Mouse (Mus musculus) forebrain, embryonic 13.5 days (tissue): ENCODE results near the gene Fam76b. TPM values are rescaled to one million over a fixed set of nuclear protein-coding genes. Genes with fewer than 3 reads are reported as not detected.
"Not testable (repeated sequence)": the region's sequence is repeated elsewhere in the genome, so short reads cannot be mapped to it uniquely, and the experiment has no call there.

ENCODE experiments used
- ATAC-seq: fragments of 200-750 bp; cut with Nextera tagmentation; 2 replicates; pipeline ENCODE4 v1.8.0; 2017
- H3K27ac ChIP-seq: fragments of 300-500 bp; sonication (generic); 2 replicates; pipeline ENCODE4 v1.5.1; 2015; ENCODE audit warnings: inconsistent platforms, mild to moderate bottlenecking, moderate library complexity
- H3K27me3 ChIP-seq: fragments of 300-500 bp; sonication (generic); 2 replicates; pipeline ENCODE4 v1.6.1; 2015; ENCODE audit warnings: mild to moderate bottlenecking, inconsistent platforms
- H3K36me3 ChIP-seq: fragments of 300-500 bp; sonication (generic); 2 replicates; pipeline ENCODE4 v1.6.1; 2015; ENCODE audit warnings: mild to moderate bottlenecking, inconsistent platforms; ENCODE audit not compliant: poor library complexity, severe bottlenecking
- H3K4me1 ChIP-seq: fragments of 300-500 bp; sonication (generic); 2 replicates; pipeline ENCODE4 v1.6.1; 2015; ENCODE audit warnings: inconsistent platforms
- H3K4me2 ChIP-seq: fragments of 300-500 bp; sonication (generic); 2 replicates; pipeline ENCODE4 v1.6.1; 2015; ENCODE audit warnings: inconsistent platforms, mild to moderate bottlenecking, moderate library complexity
- H3K4me3 ChIP-seq: fragments of 300-500 bp; sonication (generic); 2 replicates; pipeline ENCODE4 v1.5.1; 2015; ENCODE audit warnings: mild to moderate bottlenecking, inconsistent platforms
- H3K9ac ChIP-seq: fragments of 300-500 bp; sonication (generic); 2 replicates; pipeline ENCODE4 v1.6.1; 2015; ENCODE audit warnings: mild to moderate bottlenecking, inconsistent platforms
- H3K9me3 ChIP-seq: fragments of 300-500 bp; sonication (generic); replicated peaks from 2 replicates; pipeline ENCODE4 v1.6.1; 2016; ENCODE audit warnings: inconsistent platforms
- WGBS: fragments of 180-500 bp; shearing (Covaris S2); methylation state at CpG from one replicate; pipeline ENCODE4 v1.1.7; 2015; 5-methylcytosine and 5-hydroxymethylcytosine counted together
- polyA plus RNA-seq: library from polyadenylated mRNA; unstranded; fragments of >200 nt; fragmentation: Nextera tagmentation; extraction: Ambion mirVana; gene quantifications from 2 replicates; pipeline ENCODE4 v1.2.1, GENCODE M21; 2015

Fam76b gene
- polyA plus RNA-seq: 26.7 and 29.0 TPM in 2 replicates

GRCm38 (mm10) chr9:13827406-13828086 is at the start of gene Fam76b:
TSS of gene Fam76b (plus strand) at chr9:13827716.
- peaks cover 25% of the 10 kb centered on the region; the same call in 1 of the 2 replicates for H3K36me3 ChIP-seq
- H3K9ac ChIP-seq: peak within 1 kb of the TSS; percentile 95
- H3K27ac ChIP-seq: peak within 1 kb of the TSS; percentile 99
- no peaks in the 10 kb centered on the region for H3K9me3 ChIP-seq
- ATAC-seq: peak; percentile 96
- peaks cover 39% of the 10 kb centered on the region for H3K4me1 ChIP-seq
- H3K27me3 ChIP-seq: no peaks in the 10 kb centered on the region
- WGBS: under 1% methylated on average over 67 of the region's 67 CpGs
- peak within 1 kb of the TSS; percentile 83 for H3K4me3 ChIP-seq
- H3K4me2 ChIP-seq: peak within 1 kb of the TSS; percentile 87

GRCm38 (mm10) chr9:13781985-13782384 is 45.5 kb upstream of the Fam76b start:
- ATAC-seq: no peak
- Histone ChIP-seq H3K27me3 (no peaks in the 10 kb centered on the region), H3K9me3 (no peaks in the 10 kb centered on the region), H3K4me1 (no peaks in the 10 kb centered on the region), H3K9ac (no peak overlapping the region), H3K27ac (no peak overlapping the region), H3K4me2 (no peak overlapping the region), H3K36me3 (peaks cover 14% of the 10 kb centered on the region), H3K4me3 (no peak overlapping the region)
- WGBS: 100% methylated on average over 1 of the region's 1 CpGs

GRCm38 (mm10) chr9:13790864-13791263 is 36.7 kb upstream of the Fam76b start:
- not testable (repeated sequence) for H3K27me3 ChIP-seq, H3K27ac ChIP-seq, H3K4me2 ChIP-seq, H3K9me3 ChIP-seq, H3K4me1 ChIP-seq, ATAC-seq, H3K4me3 ChIP-seq, H3K9ac ChIP-seq
- H3K36me3 ChIP-seq: peaks cover 56% of the 10 kb centered on the region
- 94% methylated on average over 8 of the region's 8 CpGs for WGBS

- no peak for ATAC-seq
- H3K4me1 ChIP-seq: no peaks in the 10 kb centered on the region
- no peak overlapping the region for H3K9ac ChIP-seq
- no peak overlapping the region for H3K4me2 ChIP-seq
- 76% methylated on average over 1 of the region's 1 CpGs for WGBS
- H3K27ac ChIP-seq: no peak overlapping the region
- H3K4me3 ChIP-seq: no peak overlapping the region
- no peaks in the 10 kb centered on the region for H3K27me3 ChIP-seq
- H3K36me3 ChIP-seq: peaks cover 61% of the 10 kb centered on the region
- no peaks in the 10 kb centered on the region for H3K9me3 ChIP-seq
Measured at GRCm38 (mm10) chr9:13794302-13794701, 33.2 kb upstream of the Fam76b start.

GRCm38 (mm10) chr9:13794756-13795155 is 32.8 kb upstream of the Fam76b start:
- no peaks in the 10 kb centered on the region for H3K9me3 ChIP-seq

GRCm38 (mm10) chr9:13804480-13804879 is 23.0 kb upstream of the Fam76b start:
- no peaks in the 10 kb centered on the region for H3K4me1 ChIP-seq
- H3K36me3 ChIP-seq: peaks cover 75% of the 10 kb centered on the region
- H3K4me2 ChIP-seq: no peak overlapping the region
- ATAC-seq: no peak
- H3K27me3 ChIP-seq: no peaks in the 10 kb centered on the region
- no peaks in the 10 kb centered on the region for H3K9me3 ChIP-seq
- H3K4me3 ChIP-seq: no peak overlapping the region
- WGBS: 59% methylated on average over 1 of the region's 1 CpGs
- H3K9ac ChIP-seq: no peak overlapping the region
- H3K27ac ChIP-seq: no peak overlapping the region

More at GRCm38 (mm10) chr9:13794756-13795155, 32.8 kb upstream of the Fam76b start:
- Histone ChIP-seq H3K9ac (no peak overlapping the region), H3K4me1 (no peaks in the 10 kb centered on the region), H3K4me3 (no peak overlapping the region), H3K4me2 (no peak overlapping the region), H3K27me3 (no peaks in the 10 kb centered on the region), H3K36me3 (peaks cover 62% of the 10 kb centered on the region), H3K27ac (no peak overlapping the region)
- ATAC-seq: no peak
- WGBS: 97% methylated on average over 2 of the region's 2 CpGs

GRCm38 (mm10) chr9:13806854-13807253 is 20.7 kb upstream of the Fam76b start:
- Histone ChIP-seq H3K27ac (no peak overlapping the region), H3K4me3 (no peak overlapping the region), H3K4me1 (no peaks in the 10 kb centered on the region), H3K36me3 (peaks cover 87% of the 10 kb centered on the region), H3K27me3 (no peaks in the 10 kb centered on the region), H3K4me2 (no peak overlapping the region), H3K9me3 (no peaks in the 10 kb centered on the region), H3K9ac (no peak overlapping the region)
- WGBS: 96% methylated on average over 7 of the region's 7 CpGs
- ATAC-seq: no peak

GRCm38 (mm10) chr9:13807657-13808056 is 19.9 kb upstream of the Fam76b start:
- no peak for ATAC-seq
- no peaks in the 10 kb centered on the region for H3K4me1 ChIP-seq
- no peak overlapping the region for H3K4me3 ChIP-seq
- no peaks in the 10 kb centered on the region for H3K27me3 ChIP-seq
- no peak overlapping the region for H3K9ac ChIP-seq
- peaks cover 88% of the 10 kb centered on the region for H3K36me3 ChIP-seq
- H3K9me3 ChIP-seq: no peaks in the 10 kb centered on the region
- no peak overlapping the region for H3K4me2 ChIP-seq
- H3K27ac ChIP-seq: no peak overlapping the region
- WGBS: 94% methylated on average over 5 of the region's 5 CpGs

- H3K27ac ChIP-seq: no peak overlapping the region
- no peak for ATAC-seq
Measured at GRCm38 (mm10) chr9:13809937-13810336, 17.6 kb upstream of the Fam76b start.

GRCm38 (mm10) chr9:13818369-13818768 is 9.1 kb upstream of the Fam76b start:
- H3K9me3 ChIP-seq: no peaks in the 10 kb centered on the region
- 84% methylated on average over 9 of the region's 9 CpGs for WGBS
- no peak overlapping the region for H3K4me2 ChIP-seq
- H3K4me3 ChIP-seq: no peak overlapping the region
- no peaks in the 10 kb centered on the region for H3K4me1 ChIP-seq
- ATAC-seq: no peak
- no peaks in the 10 kb centered on the region for H3K27me3 ChIP-seq
- peaks cover 78% of the 10 kb centered on the region for H3K36me3 ChIP-seq
- H3K9ac ChIP-seq: no peak overlapping the region
- H3K27ac ChIP-seq: no peak overlapping the region

More at GRCm38 (mm10) chr9:13809937-13810336, 17.6 kb upstream of the Fam76b start:
- H3K9me3 ChIP-seq: no peaks in the 10 kb centered on the region
- no peak overlapping the region for H3K4me3 ChIP-seq
- H3K36me3 ChIP-seq: peaks cover 85% of the 10 kb centered on the region
- no peaks in the 10 kb centered on the region for H3K4me1 ChIP-seq
- H3K4me2 ChIP-seq: no peak overlapping the region
- H3K9ac ChIP-seq: no peak overlapping the region
- H3K27me3 ChIP-seq: no peaks in the 10 kb centered on the region

GRCm38 (mm10) chr9:13820774-13821173 is 6.7 kb upstream of the Fam76b start:
- Histone ChIP-seq H3K27ac (no peak overlapping the region), H3K9ac (no peak overlapping the region), H3K4me2 (no peak overlapping the region), H3K4me3 (no peak overlapping the region), H3K36me3 (peaks cover 58% of the 10 kb centered on the region), H3K4me1 (peaks cover 21% of the 10 kb centered on the region), H3K9me3 (no peaks in the 10 kb centered on the region), H3K27me3 (no peaks in the 10 kb centered on the region)
- no peak for ATAC-seq
- 95% methylated on average over 3 of the region's 3 CpGs for WGBS

- Histone ChIP-seq H3K27ac (peak overlapping the region; percentile 99), H3K4me1 (peaks cover 32% of the 10 kb centered on the region), H3K9ac (peak overlapping the region; percentile 93), H3K27me3 (no peaks in the 10 kb centered on the region), H3K4me3 (peak overlapping the region; percentile 83), H3K36me3 (peaks cover 18% of the 10 kb centered on the region), H3K4me2 (peak overlapping the region; percentile 69), H3K9me3 (no peaks in the 10 kb centered on the region)
- 6% methylated on average over 8 of the region's 8 CpGs for WGBS
- no peak for ATAC-seq
Measured at GRCm38 (mm10) chr9:13825896-13826295, 1.6 kb upstream of the Fam76b start.

- Histone ChIP-seq H3K4me1 (peaks cover 37% of the 10 kb centered on the region), H3K4me2 (peak overlapping the region; percentile 69), H3K27ac (peak overlapping the region; percentile 99), H3K4me3 (peak overlapping the region; percentile 83), H3K36me3 (peaks cover 18% of the 10 kb centered on the region; the same call in 1 of the 2 replicates), H3K9ac (peak overlapping the region; percentile 93), H3K9me3 (no peaks in the 10 kb centered on the region), H3K27me3 (no peaks in the 10 kb centered on the region)
- under 1% methylated on average over 31 of the region's 31 CpGs for WGBS
- ATAC-seq: peak; percentile 9; the same call in 1 of the 2 replicates
Measured at GRCm38 (mm10) chr9:13826391-13826805, 1.1 kb upstream of the Fam76b start.
